Mouse (Mus musculus): ENCODE results near the gene Lrba.

GRCm38 (mm10) chr3:86821383-86821782 lies 596.9 kb downstream of the Lrba start:
- TF ChIP-seq POLR2A (IDR thresholded peaks at IDR 0.05; ENCODE audit: control insufficient read depth, low read depth, low read length) (no peak), CTCF (IDR thresholded peaks at IDR 0.05; ENCODE audit: control insufficient read depth, insufficient read depth, insufficient replicate concordance, low read depth, low read length) (no peak)

Measured in testis, adult 2 months (tissue).